Mouse (Mus musculus) c-Kit-positive CD71-positive TER-119-negative erythroid progenitor cells, embryonic 14.5 days (primary cell): ENCODE measurements around the gene Eif4a1.
"Not testable (repeated sequence)": the region's sequence is repeated elsewhere in the genome, so short reads cannot be mapped to it uniquely, and the experiment has no call there.

ENCODE experiments used
- DNase-seq: peaks from one replicate; pipeline ENCODE4 v3.0.0-alpha.2; 2013; ENCODE audit warnings: low read depth

Eif4a1 gene

GRCm38 (mm10) chr11:69632284-69633089 lies 39.7 kb downstream of the Eif4a1 start, which contains the start of gene Fxr2:
Gene Fxr2, plus strand, starts transcription at chr11:69632990.
- DNase-seq, result peak; percentile 100

- DNase-seq, result peak; percentile 39
Measured at GRCm38 (mm10) chr11:69629802-69630201, 42.4 kb downstream of the Eif4a1 start.

- DNase-seq, result peak; percentile 81
Measured at GRCm38 (mm10) chr11:69628286-69628685, 43.9 kb downstream of the Eif4a1 start.

DNA sequence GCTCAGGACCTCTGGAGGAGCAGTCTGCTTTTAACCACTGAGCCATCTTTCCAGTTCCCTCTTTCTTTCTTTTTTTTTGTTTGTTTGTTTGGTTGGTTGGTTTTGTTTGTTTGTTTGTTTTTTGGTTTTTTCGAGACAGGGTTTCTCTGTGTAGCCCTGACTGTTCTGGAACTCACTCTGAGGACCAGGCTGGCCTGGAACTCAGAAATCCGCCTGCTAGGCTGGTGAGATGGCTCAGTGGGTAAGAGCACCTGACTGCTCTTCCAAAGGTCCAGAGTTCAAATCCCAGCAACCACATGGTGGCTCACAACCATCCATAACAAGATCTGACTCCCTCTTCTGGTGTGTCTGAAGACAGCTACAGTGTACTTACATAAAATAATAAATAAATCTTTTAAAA lies 47.9 kb downstream of the Eif4a1 start:
- not testable (repeated sequence) for DNase-seq

- DNase-seq, result no peak
Measured at GRCm38 (mm10) chr11:69623006-69623405, 49.2 kb downstream of the Eif4a1 start.

DNA sequence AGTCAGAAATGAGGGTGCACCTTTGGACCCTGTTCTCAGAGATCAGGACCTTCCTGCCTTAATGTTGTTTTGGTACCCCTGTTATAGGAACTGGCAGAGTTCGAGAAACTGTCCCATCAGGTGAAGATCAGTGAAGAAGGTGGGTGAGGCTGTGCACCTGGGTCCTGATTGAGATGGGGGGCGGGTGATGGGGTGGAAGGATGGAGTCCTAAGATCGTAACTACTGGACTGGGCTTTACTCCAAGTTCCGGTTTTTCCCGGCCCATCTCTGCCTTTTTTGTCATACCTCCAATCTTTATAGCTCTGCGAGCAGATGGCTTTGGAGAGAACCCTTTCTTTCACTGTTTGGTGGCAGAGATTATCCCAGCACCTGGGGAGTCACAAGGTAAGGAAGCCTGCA lies 49.8 kb downstream of the Eif4a1 start:
- no peak for DNase-seq

DNA sequence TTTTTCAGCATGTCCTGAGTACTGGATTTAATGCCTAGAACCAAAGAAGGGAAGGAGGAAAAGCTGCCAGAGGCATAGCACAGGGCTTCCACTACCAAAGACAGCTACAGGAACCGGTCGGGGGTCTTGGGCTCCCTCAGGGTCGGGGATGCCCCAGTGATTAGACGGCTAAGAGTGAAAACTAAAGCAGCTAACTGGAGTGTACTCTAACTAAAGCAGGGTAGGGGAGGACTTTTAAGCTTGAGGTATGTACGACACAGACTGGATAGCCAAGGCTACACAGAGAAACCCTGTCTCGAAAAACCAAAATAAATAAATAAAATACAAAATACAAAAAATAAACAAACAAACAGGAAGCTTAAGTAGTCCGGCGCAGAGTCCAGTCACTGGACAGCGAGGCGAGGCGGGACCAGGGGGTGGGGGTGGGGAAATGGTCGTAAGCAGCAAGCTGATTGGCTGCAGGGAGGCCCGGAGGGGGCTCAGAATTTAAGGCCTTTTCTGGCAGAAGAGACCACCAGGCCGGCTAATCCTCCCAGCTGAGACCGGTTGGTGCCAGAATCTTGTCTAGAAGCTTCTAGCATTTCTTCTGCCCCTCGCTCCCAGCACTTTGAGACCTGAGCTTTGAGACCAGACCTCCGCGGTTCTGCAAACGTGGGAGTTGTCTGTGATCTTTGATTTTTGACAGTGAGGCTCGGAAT lies 50.5 kb downstream of the Eif4a1 start, which contains the start of gene Sat2:
Gene Sat2, plus strand, starts transcription at position 454 of the 698 bp plus-strand sequence.
- DNase-seq, result no peak

- no peak for DNase-seq
Measured at GRCm38 (mm10) chr11:69620394-69621081, 51.7 kb downstream of the Eif4a1 start.

DNA sequence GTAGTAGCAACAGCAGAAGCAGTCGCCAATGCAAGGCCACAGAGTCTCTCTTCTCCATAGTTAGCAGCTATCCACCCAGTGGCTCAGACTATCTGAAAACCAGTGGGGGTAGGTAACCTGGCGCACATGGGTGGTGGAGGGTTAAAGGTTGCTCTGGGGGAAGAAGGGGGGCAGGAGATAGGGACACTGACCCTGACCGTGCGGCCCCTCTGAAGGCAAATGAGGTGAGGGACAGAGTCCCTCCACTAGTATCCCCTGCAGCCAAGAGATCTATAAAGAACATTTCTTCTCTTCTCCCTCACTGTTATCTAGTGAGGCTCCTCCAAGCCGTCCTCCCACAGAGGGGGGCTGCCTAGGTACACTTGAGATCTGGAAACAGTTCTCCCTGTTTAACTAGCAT lies 54.4 kb downstream of the Eif4a1 start, which contains the start of gene Shbg:
Gene Shbg, minus strand, starts transcription at position 101 of the 400 bp plus-strand sequence.
- no peak for DNase-seq
